Mouse (Mus musculus) midbrain, embryonic 14.5 days (tissue): ENCODE data around the gene Etnppl. TPM values are rescaled to one million over a fixed set of nuclear protein-coding genes. Genes with fewer than 3 reads are reported as not detected.

ENCODE experiments used
- ATAC-seq: fragments of 200-750 bp; cut with Nextera tagmentation; 2 replicates; pipeline ENCODE4 v1.8.0; 2017; ENCODE audit warnings: moderate number of reproducible peaks, moderate library complexity; ENCODE audit not compliant: low FRiP score, low TSS enrichment
- DNase-seq: peaks from one replicate; pipeline ENCODE4 v3.0.0-alpha.2; 2015
- H3K27ac ChIP-seq: fragments of 300-500 bp; sonication (generic); replicated peaks from 2 replicates; pipeline ENCODE4 v1.5.1; 2014; ENCODE audit warnings: mild to moderate bottlenecking, low read depth, low read length, moderate library complexity
- H3K27me3 ChIP-seq: fragments of 300-500 bp; sonication (generic); 2 replicates; pipeline ENCODE4 v1.6.1; 2014; ENCODE audit warnings: low read length, control low read depth, mixed read lengths; ENCODE audit not compliant: control insufficient read depth, insufficient read depth
- H3K36me3 ChIP-seq: fragments of 300-500 bp; sonication (generic); 2 replicates; pipeline ENCODE4 v1.6.1; 2014; ENCODE audit warnings: low read length, control low read depth; ENCODE audit not compliant: control insufficient read depth, insufficient read depth
- H3K4me1 ChIP-seq: fragments of 300-500 bp; sonication (generic); 2 replicates; pipeline ENCODE4 v1.6.1; 2014; ENCODE audit warnings: mild to moderate bottlenecking, antibody characterized with exemption, low read length, control low read depth; ENCODE audit not compliant: control insufficient read depth, insufficient read depth
- H3K4me2 ChIP-seq: fragments of 300-500 bp; sonication (generic); 2 replicates; pipeline ENCODE4 v1.6.1; 2014; ENCODE audit warnings: mild to moderate bottlenecking, low read length, moderate library complexity
- H3K4me3 ChIP-seq: fragments of 300-500 bp; sonication (generic); replicated peaks from 2 replicates; pipeline ENCODE4 v1.5.1; 2014; ENCODE audit warnings: low read depth, low read length
- H3K9ac ChIP-seq: fragments of 300-500 bp; sonication (generic); replicated peaks from 2 replicates; pipeline ENCODE4 v1.6.1; 2014; ENCODE audit warnings: mild to moderate bottlenecking, low read length, moderate library complexity
- H3K9me3 ChIP-seq: fragments of 300-500 bp; sonication (generic); 2 replicates; pipeline ENCODE4 v1.6.1; 2016; ENCODE audit warnings: low read length, control low read depth, mixed read lengths; ENCODE audit not compliant: control insufficient read depth
- WGBS: fragments of 180-500 bp; shearing (Covaris S2); extraction: QIAGEN DNeasy Blood & Tissue Kit; methylation state at CpG from one replicate; pipeline ENCODE4 v1.1.7; 2014; 5-methylcytosine and 5-hydroxymethylcytosine counted together
- polyA plus RNA-seq: library from polyadenylated mRNA; unstranded; fragments of >200 nt; fragmentation: Nextera tagmentation; extraction: Ambion mirVana; gene quantifications from 2 replicates; pipeline ENCODE4 v1.2.1, GENCODE M21; 2014

Etnppl gene
- polyA plus RNA-seq, 1 experiment from 2014 or later: not detected

- Histone ChIP-seq H3K4me2 (no peak overlapping the region), H3K36me3 (no peaks in the 10 kb centered on the region), H3K9ac (no peak overlapping the region), H3K4me3 (no peak overlapping the region), H3K4me1 (peaks cover 4% of the 10 kb centered on the region; the same call in 1 of the 2 replicates), H3K27ac (no peak overlapping the region), H3K9me3 (no peaks in the 10 kb centered on the region), H3K27me3 (no peaks in the 10 kb centered on the region)
- WGBS: 80% methylated on average over 7 of the region's 7 CpGs
- DNase-seq: no peak
- no peak for ATAC-seq
Observed at GRCm38 (mm10) chr3:130584007-130584406, 33.2 kb upstream of the Etnppl start.

DNA sequence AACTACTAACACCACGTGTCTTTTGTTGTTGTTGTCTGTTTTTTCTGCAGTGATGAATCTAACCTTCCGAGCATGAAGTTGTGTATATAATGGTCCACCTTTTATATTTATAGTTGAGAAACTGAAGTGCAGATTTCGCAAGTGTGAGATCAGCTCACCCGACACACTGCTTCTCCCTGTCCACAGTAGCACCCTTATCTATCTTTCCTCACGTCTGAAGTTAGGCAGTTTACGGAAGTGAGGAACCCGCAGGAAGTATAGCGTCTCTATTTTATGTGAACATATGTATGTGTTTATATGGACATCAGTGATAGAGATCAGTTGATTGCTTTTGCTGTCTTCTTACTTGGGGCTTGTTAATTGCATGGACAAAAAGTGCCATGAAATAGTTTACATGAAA is 22.2 kb upstream of the Etnppl start:
- Histone ChIP-seq H3K4me1 (no peaks in the 10 kb centered on the region), H3K4me3 (no peak overlapping the region), H3K27ac (no peak overlapping the region), H3K9me3 (no peaks in the 10 kb centered on the region), H3K36me3 (no peaks in the 10 kb centered on the region), H3K4me2 (no peak overlapping the region), H3K9ac (no peak overlapping the region), H3K27me3 (no peaks in the 10 kb centered on the region)
- no peak for DNase-seq
- no peak for ATAC-seq
- WGBS: 95% methylated on average over 8 of the region's 8 CpGs

DNA sequence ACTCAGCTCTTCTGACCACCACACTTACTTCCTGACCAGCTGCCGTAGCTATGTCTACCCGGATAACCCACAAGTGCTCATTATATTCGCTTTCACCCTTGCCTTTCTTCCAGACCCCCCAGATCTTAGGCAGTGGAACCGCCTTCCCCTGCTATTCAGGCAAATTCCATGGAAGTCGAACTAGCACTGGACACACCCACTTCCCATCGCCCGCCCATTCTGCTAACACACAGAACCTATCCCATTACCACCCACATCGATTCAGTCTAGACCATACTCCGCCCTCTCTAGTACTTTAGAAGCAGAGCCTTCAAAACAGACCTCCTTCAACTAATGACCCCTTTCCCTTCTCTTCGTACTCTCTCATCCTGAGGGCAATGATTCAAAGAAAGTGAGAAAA is 15.8 kb upstream of the Etnppl start:
- H3K9me3 ChIP-seq: no peaks in the 10 kb centered on the region
- H3K27me3 ChIP-seq: no peaks in the 10 kb centered on the region
- H3K4me2 ChIP-seq: no peak overlapping the region
- no peaks in the 10 kb centered on the region for H3K4me1 ChIP-seq
- no peak for DNase-seq
- WGBS: 81% methylated on average over 10 of the region's 10 CpGs
- H3K9ac ChIP-seq: no peak overlapping the region
- no peak for ATAC-seq
- H3K36me3 ChIP-seq: no peaks in the 10 kb centered on the region
- no peak overlapping the region for H3K4me3 ChIP-seq
- H3K27ac ChIP-seq: no peak overlapping the region

DNA sequence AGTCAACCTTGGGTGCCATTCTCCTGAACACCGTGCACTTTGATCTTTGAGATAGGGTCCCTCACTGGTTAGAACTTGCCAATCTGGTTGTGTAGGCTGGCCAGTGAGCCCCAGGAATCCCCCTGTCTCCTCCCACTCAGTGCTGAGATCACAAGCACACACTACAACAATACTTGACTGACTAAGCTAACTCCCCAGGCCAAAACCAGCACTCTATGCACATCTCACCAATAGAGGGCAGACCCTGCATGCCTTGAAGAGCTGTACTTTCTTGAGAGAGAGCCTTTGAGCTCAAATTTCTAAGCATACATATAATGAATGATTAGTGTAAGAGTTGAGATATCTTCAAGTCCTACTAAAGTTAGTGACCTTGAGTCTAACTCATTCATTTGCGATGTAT is 9.3 kb upstream of the Etnppl start:
- peak; percentile 20 for DNase-seq
- Histone ChIP-seq H3K4me1 (no peaks in the 10 kb centered on the region), H3K36me3 (no peaks in the 10 kb centered on the region), H3K4me3 (no peak overlapping the region), H3K9me3 (no peaks in the 10 kb centered on the region), H3K4me2 (no peak overlapping the region), H3K27ac (no peak overlapping the region), H3K9ac (no peak overlapping the region), H3K27me3 (no peaks in the 10 kb centered on the region)
- 88% methylated on average over 2 of the region's 2 CpGs for WGBS
- ATAC-seq: no peak

- no peaks in the 10 kb centered on the region for H3K27me3 ChIP-seq
- H3K9ac ChIP-seq: no peak overlapping the region
- H3K36me3 ChIP-seq: no peaks in the 10 kb centered on the region
- H3K27ac ChIP-seq: no peak overlapping the region
- ATAC-seq (no peak), DNase-seq (no peak)
- no peaks in the 10 kb centered on the region for H3K9me3 ChIP-seq
- H3K4me3 ChIP-seq: no peak overlapping the region
- no peak overlapping the region for H3K4me2 ChIP-seq
- WGBS: 89% methylated on average over 9 of the region's 9 CpGs
- H3K4me1 ChIP-seq: no peaks in the 10 kb centered on the region
Observed at GRCm38 (mm10) chr3:130614444-130614843, 2.8 kb upstream of the Etnppl start.

- ATAC-seq (no peak), DNase-seq (no peak)
- Histone ChIP-seq H3K9me3 (no peaks in the 10 kb centered on the region), H3K4me2 (no peak overlapping the region), H3K36me3 (no peaks in the 10 kb centered on the region), H3K9ac (no peak overlapping the region), H3K4me3 (no peak overlapping the region), H3K27me3 (no peaks in the 10 kb centered on the region), H3K27ac (no peak overlapping the region), H3K4me1 (no peaks in the 10 kb centered on the region)
- WGBS: 60% methylated on average over 8 of the region's 8 CpGs
Observed at GRCm38 (mm10) chr3:130615625-130616024, 1.6 kb upstream of the Etnppl start.

DNA sequence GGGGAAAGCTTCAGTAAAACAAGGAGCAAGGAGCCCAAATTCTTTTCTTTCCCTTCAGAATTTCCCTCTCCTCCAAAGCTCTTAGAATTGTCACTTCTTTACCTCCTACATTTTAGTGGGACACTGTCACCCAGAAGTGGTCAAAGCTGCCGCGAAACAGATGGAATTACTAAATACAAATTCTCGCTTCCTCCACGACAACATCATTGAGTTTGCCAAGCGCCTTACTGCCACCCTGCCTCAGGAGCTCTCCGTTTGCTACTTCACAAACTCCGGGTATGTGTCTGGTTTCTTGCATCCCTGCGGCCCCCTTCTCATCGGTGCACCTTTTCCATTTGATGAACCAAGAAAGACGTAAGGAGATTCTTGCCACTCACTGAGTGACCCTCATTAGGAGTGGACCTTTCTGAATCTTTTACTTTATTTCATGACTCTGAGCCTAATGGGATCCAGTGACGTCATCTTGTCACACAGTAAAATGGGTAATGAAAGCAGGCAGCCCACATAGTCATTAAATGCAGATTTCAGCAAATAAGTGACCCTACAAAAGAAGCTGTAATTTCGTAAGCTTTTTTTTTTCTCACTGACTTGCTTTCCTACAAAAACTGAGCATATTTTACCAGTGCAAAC is 3.4 kb downstream of the Etnppl start:
- H3K36me3 ChIP-seq: no peaks in the 10 kb centered on the region
- H3K4me3 ChIP-seq: no peak overlapping the region
- no peaks in the 10 kb centered on the region for H3K4me1 ChIP-seq
- no peak for ATAC-seq
- 80% methylated on average over 12 of the region's 12 CpGs for WGBS
- no peak overlapping the region for H3K27ac ChIP-seq
- H3K9ac ChIP-seq: no peak overlapping the region
- DNase-seq: no peak
- no peaks in the 10 kb centered on the region for H3K27me3 ChIP-seq
- H3K9me3 ChIP-seq: no peaks in the 10 kb centered on the region
- no peak overlapping the region for H3K4me2 ChIP-seq

DNA sequence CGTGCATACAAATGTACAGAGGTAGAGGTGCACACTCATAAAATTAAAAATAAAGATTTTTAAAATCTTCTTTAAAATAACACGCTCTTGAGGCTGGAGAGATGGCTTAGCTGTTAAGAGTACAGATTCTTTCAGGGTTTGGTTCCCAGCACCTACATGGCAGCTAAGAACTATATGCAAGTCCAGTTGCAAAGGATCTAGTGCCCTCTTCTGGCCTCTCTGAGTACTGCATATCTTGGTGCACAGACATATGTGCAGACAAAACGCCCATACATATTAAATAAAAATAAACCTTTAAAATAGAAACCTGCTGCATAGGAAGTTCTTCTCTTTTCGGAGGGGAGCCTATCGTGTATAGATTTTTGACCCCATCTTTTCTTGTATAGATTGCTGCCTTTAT is 11.1 kb downstream of the Etnppl start:
- ATAC-seq (no peak), DNase-seq (no peak)
- no peaks in the 10 kb centered on the region for H3K4me1 ChIP-seq
- H3K27ac ChIP-seq: no peak overlapping the region
- H3K27me3 ChIP-seq: no peaks in the 10 kb centered on the region
- 93% methylated on average over 5 of the region's 5 CpGs for WGBS
- no peak overlapping the region for H3K4me3 ChIP-seq
- no peak overlapping the region for H3K9ac ChIP-seq
- no peaks in the 10 kb centered on the region for H3K36me3 ChIP-seq
- H3K9me3 ChIP-seq: no peaks in the 10 kb centered on the region
- no peak overlapping the region for H3K4me2 ChIP-seq

DNA sequence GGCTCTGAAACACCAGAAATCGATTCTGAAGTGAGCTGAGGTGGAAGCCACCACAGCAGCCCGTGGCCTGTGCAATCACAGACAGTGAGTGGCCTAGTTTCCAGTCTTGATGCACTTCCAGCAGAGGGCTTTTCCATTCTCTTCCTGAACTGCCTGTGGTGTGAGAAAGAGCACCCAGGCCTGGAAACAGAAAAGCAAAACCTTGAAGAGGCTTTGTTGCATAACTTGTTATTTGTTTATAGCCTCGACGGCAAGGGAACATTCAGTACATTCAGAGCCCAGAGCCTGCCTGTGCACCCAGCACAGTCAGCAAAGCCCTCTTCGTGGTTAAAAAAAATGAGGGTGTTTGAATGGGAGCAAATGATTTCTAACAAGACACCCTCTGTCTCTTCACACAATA is 16.6 kb downstream of the Etnppl start:
- H3K4me3 ChIP-seq: no peak overlapping the region
- no peaks in the 10 kb centered on the region for H3K36me3 ChIP-seq
- H3K27me3 ChIP-seq: no peaks in the 10 kb centered on the region
- H3K27ac ChIP-seq: no peak overlapping the region
- no peak overlapping the region for H3K4me2 ChIP-seq
- ATAC-seq (no peak), DNase-seq (no peak)
- no peaks in the 10 kb centered on the region for H3K4me1 ChIP-seq
- H3K9ac ChIP-seq: no peak overlapping the region
- H3K9me3 ChIP-seq: no peaks in the 10 kb centered on the region
- 77% methylated on average over 5 of the region's 5 CpGs for WGBS
